Mouse (Mus musculus): ENCODE measurements around the gene Apeh. TPM values are rescaled to one million over a fixed set of nuclear protein-coding genes. Genes with fewer than 3 reads are reported as not detected.

Gene Apeh
- polyA plus RNA-seq, 1 experiment = 69.6 TPM

DNA sequence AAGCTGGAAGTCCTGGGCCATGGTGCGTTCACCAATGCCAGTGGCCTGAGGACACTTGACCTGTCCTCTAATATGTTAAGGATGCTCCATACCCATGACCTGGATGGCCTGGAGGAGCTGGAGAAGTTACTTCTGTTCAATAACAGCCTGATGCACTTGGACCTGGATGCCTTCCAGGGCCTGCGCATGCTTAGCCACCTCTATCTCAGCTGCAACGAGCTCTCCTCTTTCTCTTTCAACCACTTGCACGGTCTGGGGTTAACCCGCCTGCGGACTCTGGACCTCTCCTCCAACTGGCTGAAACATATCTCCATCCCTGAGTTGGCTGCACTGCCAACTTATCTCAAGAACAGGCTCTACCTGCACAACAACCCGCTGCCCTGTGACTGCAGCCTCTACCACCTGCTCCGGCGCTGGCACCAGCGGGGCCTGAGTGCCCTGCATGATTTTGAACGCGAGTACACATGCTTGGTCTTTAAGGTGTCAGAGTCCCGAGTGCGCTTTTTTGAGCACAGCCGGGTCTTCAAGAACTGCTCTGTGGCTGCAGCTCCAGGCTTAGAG lies 40.7 kb downstream of the Apeh start:
- DNase-seq = peak; percentile 23 to 44
- H3K27ac ChIP-seq (ENCODE audit: insufficient read depth, low read length) = no peak overlapping the region
- peaks cover 7% of the 10 kb centered on the region; the same call in 1 of the 2 replicates for H3K4me1 ChIP-seq (ENCODE audit: control insufficient read depth, insufficient read depth, low read length)
- TF ChIP-seq POLR2A (IDR thresholded peaks at IDR 0.05; ENCODE audit: borderline replicate concordance, insufficient read depth, low read length) = no peak
- 0 out of 2 replicates have a peak, but pooled peaks have one; percentile 11 for TF ChIP-seq CTCF (IDR thresholded peaks at IDR 0.05; ENCODE audit: borderline replicate concordance, insufficient read depth, low read depth, low read length)
- no peak overlapping the region for H3K4me3 ChIP-seq (replicated peaks; ENCODE audit: insufficient read depth, low read depth, low read length)
- no peaks in the 10 kb centered on the region for H3K27me3 ChIP-seq (ENCODE audit: control insufficient read depth, insufficient read depth, low read length)
- 78% methylated on average over 15 of the region's 15 CpGs for WGBS

- TF ChIP-seq CTCF (IDR thresholded peaks at IDR 0.05; ENCODE audit: borderline replicate concordance, insufficient read depth, low read depth, low read length) (peak; percentile 90), POLR2A (IDR thresholded peaks at IDR 0.05; ENCODE audit: borderline replicate concordance, insufficient read depth, low read length) (no peak)
- H3K4me1 ChIP-seq (ENCODE audit: control insufficient read depth, insufficient read depth, low read length) = peaks cover 7% of the 10 kb centered on the region; the same call in 1 of the 2 replicates
- no peaks in the 10 kb centered on the region for H3K27me3 ChIP-seq (ENCODE audit: control insufficient read depth, insufficient read depth, low read length)
- no peak within 1 kb of the TSS for H3K4me3 ChIP-seq (replicated peaks; ENCODE audit: insufficient read depth, low read depth, low read length)
- H3K27ac ChIP-seq (ENCODE audit: insufficient read depth, low read length) = no peak within 1 kb of the TSS
- DNase-seq = peak; percentile 92 to 96
- 58% methylated on average over 20 of the region's 20 CpGs for WGBS
Observed at GRCm38 (mm10) chr9:108052885-108053664, 41.3 kb downstream of the Apeh start, which contains the start of gene Amigo3. Gene Amigo3 (plus strand): TSS chr9:108053159.

GRCm38 (mm10) chr9:108052411-108052810 lies 42.0 kb downstream of the Apeh start:
- no peak for TF ChIP-seq POLR2A (IDR thresholded peaks at IDR 0.05; ENCODE audit: borderline replicate concordance, insufficient read depth, low read length)
- TF ChIP-seq CTCF (IDR thresholded peaks at IDR 0.05; ENCODE audit: borderline replicate concordance, insufficient read depth, low read depth, low read length) = no peak
- 59% methylated on average over 7 of the region's 7 CpGs for WGBS
- peaks cover 7% of the 10 kb centered on the region; the same call in 1 of the 2 replicates for H3K4me1 ChIP-seq (ENCODE audit: control insufficient read depth, insufficient read depth, low read length)
- no peaks in the 10 kb centered on the region for H3K27me3 ChIP-seq (ENCODE audit: control insufficient read depth, insufficient read depth, low read length)
- peak; percentile 25 to 38 for DNase-seq
- no peak overlapping the region for H3K27ac ChIP-seq (ENCODE audit: insufficient read depth, low read length)
- no peak overlapping the region for H3K4me3 ChIP-seq (replicated peaks; ENCODE audit: insufficient read depth, low read depth, low read length)

DNA sequence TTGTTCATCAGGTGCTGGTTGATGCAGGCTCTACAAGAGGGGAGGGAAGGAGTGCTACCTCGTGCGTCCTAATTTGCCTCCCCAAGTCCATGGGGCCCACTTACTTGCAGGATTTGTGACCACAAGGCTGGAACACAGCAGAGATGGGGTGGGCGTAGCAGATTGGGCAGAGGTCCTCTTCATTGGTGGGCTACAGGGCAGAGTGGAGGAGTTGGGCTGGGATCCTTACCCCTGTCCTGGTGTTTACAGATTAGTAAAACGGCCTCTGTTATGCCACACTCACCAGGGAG lies 42.5 kb downstream of the Apeh start:
- Histone ChIP-seq H3K4me3 (replicated peaks; ENCODE audit: insufficient read depth, low read depth, low read length) (no peak overlapping the region), H3K4me1 (ENCODE audit: control insufficient read depth, insufficient read depth, low read length) (peaks cover 7% of the 10 kb centered on the region; the same call in 1 of the 2 replicates), H3K27me3 (ENCODE audit: control insufficient read depth, insufficient read depth, low read length) (no peaks in the 10 kb centered on the region), H3K27ac (ENCODE audit: insufficient read depth, low read length) (no peak overlapping the region)
- DNase-seq = peak in 1 of 2 experiments; percentile 12
- TF ChIP-seq CTCF (IDR thresholded peaks at IDR 0.05; ENCODE audit: borderline replicate concordance, insufficient read depth, low read depth, low read length) (no peak), POLR2A (IDR thresholded peaks at IDR 0.05; ENCODE audit: borderline replicate concordance, insufficient read depth, low read length) (no peak)
- 75% methylated on average over 4 of the region's 4 CpGs for WGBS

DNA sequence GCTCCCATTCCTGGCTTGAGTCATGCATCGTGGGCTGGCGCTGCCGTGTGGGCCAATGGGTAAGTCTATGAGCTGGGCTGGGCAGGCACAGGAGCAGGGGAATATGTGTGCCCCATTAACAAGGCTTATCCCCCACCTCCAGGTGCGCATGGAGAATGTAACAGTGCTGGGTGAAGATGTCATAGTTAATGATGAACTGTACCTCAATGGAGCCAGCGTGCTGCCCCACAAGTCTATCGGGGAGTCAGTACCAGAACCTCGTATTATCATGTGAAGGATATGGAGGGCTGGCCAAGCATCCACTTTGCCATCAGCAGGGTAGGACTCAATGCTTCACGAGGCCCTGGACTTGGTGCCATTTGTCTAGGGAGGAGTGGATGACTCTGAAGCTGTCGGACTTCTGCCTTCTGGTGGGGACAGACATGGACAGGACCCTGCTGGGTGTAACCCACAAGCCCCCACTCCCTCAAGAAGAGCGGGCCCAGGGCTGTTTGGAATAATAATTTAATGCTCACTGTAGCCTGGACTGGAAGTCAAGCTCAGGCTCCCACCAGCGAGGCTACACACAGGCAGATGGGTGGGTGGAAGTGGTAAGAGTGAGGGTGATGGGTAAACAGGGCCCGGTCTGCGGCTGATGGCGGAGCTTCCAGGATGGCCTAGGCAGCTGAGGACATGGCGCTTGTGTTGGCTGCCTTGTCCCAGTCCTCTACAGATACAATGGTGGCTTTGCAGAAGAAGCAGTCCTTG lies 43.0 kb downstream of the Apeh start:
- peak; percentile 18 to 26 for DNase-seq
- TF ChIP-seq CTCF (IDR thresholded peaks at IDR 0.05; ENCODE audit: borderline replicate concordance, insufficient read depth, low read depth, low read length) (no peak), POLR2A (IDR thresholded peaks at IDR 0.05; ENCODE audit: borderline replicate concordance, insufficient read depth, low read length) (peak; percentile 8; the same call in 1 of the 2 replicates)
- 89% methylated on average over 15 of the region's 15 CpGs for WGBS
- Histone ChIP-seq H3K4me3 (replicated peaks; ENCODE audit: insufficient read depth, low read depth, low read length) (no peak overlapping the region), H3K27ac (ENCODE audit: insufficient read depth, low read length) (no peak overlapping the region), H3K27me3 (ENCODE audit: control insufficient read depth, insufficient read depth, low read length) (no peaks in the 10 kb centered on the region), H3K4me1 (ENCODE audit: control insufficient read depth, insufficient read depth, low read length) (peaks cover 7% of the 10 kb centered on the region; the same call in 1 of the 2 replicates)

DNA sequence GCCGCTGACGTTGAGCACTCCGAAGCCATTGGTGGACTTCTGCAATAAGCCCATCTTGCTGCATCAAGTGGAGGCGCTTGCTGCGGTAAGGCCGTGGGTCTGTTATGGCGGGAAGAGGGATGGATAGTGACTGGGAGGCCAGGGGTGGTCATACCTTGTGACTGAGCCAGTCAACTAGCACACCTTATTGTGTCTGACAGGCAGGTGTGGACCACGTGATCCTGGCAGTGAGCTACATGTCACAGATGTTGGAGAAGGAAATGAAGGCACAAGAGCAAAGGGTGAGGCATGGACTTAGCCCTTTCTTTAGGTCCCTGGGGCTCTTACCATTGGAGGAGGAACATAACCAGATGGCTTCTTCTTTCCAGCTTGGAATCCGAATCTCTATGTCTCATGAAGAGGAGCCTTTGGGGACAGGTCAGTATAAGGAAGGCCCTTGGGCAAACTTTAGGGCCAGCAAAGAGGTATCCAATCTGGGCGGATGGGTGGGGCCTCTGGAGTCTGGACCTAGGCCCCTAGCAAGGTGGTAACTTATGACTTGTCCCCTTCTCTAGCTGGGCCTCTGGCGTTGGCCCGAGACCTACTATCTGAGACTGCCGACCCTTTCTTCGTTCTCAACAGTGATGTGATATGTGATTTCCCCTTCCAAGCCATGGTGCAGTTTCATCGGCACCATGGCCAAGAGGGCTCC lies 44.7 kb downstream of the Apeh start:
- peak; percentile 29 to 38 for DNase-seq
- H3K27me3 ChIP-seq (ENCODE audit: control insufficient read depth, insufficient read depth, low read length) = no peaks in the 10 kb centered on the region
- H3K27ac ChIP-seq (ENCODE audit: insufficient read depth, low read length) = peak overlapping the region; percentile 63; the same call in 1 of the 2 replicates
- peaks cover 7% of the 10 kb centered on the region; the same call in 1 of the 2 replicates for H3K4me1 ChIP-seq (ENCODE audit: control insufficient read depth, insufficient read depth, low read length)
- 37% methylated on average over 15 of the region's 15 CpGs for WGBS
- peak overlapping the region; percentile 98 for H3K4me3 ChIP-seq (replicated peaks; ENCODE audit: insufficient read depth, low read depth, low read length)
- TF ChIP-seq CTCF (IDR thresholded peaks at IDR 0.05; ENCODE audit: borderline replicate concordance, insufficient read depth, low read depth, low read length) (no peak), POLR2A (IDR thresholded peaks at IDR 0.05; ENCODE audit: borderline replicate concordance, insufficient read depth, low read length) (0 out of 2 replicates have a peak, but pooled peaks have one; percentile 10)

DNA sequence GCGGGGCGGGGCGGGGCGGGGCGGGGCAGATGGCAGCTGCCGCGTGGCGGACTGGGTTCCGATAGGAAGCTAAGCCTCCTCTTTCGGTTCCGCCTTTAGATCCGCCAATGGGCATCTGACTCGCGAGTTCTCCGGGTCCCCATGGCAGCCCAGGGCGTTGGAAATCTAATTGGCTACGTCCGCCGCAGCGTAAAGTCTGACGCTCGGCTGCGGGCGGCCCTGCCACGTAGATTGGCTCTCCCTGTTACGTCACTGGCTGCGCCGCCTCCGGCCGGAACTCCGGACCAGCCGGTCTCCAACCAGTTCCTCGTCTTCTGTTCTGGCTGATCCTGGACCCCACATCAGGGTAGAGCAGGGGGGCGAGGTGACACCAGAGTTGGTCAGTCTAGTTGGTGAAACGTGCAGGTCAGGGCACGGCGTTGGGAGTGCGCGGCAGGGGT lies 45.4 kb downstream of the Apeh start, which contains the start of gene Gmppb:
TSS of gene Gmppb (plus strand) at position 227 of the 440 bp plus-strand sequence.
- H3K4me3 ChIP-seq (replicated peaks; ENCODE audit: insufficient read depth, low read depth, low read length) = peak within 1 kb of the TSS; percentile 98
- TF ChIP-seq POLR2A (IDR thresholded peaks at IDR 0.05; ENCODE audit: borderline replicate concordance, insufficient read depth, low read length) (peak; percentile 70; the same call in 1 of the 2 replicates), CTCF (IDR thresholded peaks at IDR 0.05; ENCODE audit: borderline replicate concordance, insufficient read depth, low read depth, low read length) (no peak)
- peaks cover 7% of the 10 kb centered on the region; the same call in 1 of the 2 replicates for H3K4me1 ChIP-seq (ENCODE audit: control insufficient read depth, insufficient read depth, low read length)
- DNase-seq = peak; percentile 94 to 97
- H3K27me3 ChIP-seq (ENCODE audit: control insufficient read depth, insufficient read depth, low read length) = no peaks in the 10 kb centered on the region
- WGBS = under 1% methylated on average over 39 of the region's 39 CpGs
- H3K27ac ChIP-seq (ENCODE audit: insufficient read depth, low read length) = peak within 1 kb of the TSS; percentile 63; the same call in 1 of the 2 replicates
